Mouse (Mus musculus): Measurements from ENCODE around the gene Gprin1. TPM values are rescaled to one million over a fixed set of nuclear protein-coding genes. Genes with fewer than 3 reads are reported as not detected.
A peak's percentile ranks its signal among the peaks of the same experiment; 100 is the strongest.

Gprin1 gene
- polyA plus RNA-seq, 1 experiment from 2014 or later, result 8.2 TPM

- ATAC-seq (replicated peaks; ENCODE audit: low FRiP score) (no peak), DNase-seq (ENCODE audit: low spot score) (no peak)
- Histone ChIP-seq H3K9ac (ENCODE audit: low read length) (peak overlapping the region; percentile 49; the same call in 1 of the 2 replicates), H3K27ac (ENCODE audit: low read depth, low read length) (0 out of 2 replicates have a peak overlapping the region, but pooled peaks have one; percentile 84), H3K9me3 (ENCODE audit: control insufficient read depth, low read length) (no peaks in the 10 kb centered on the region), H3K4me2 (ENCODE audit: low read depth, low read length, severe bottlenecking) (peak overlapping the region; percentile 80), H3K4me3 (ENCODE audit: low read depth, low read length) (peak overlapping the region; percentile 41), H3K36me3 (ENCODE audit: control insufficient read depth, insufficient read depth, low read length) (no peaks in the 10 kb centered on the region), H3K4me1 (replicated peaks; ENCODE audit: control insufficient read depth, insufficient read depth, low read length) (peaks cover 11% of the 10 kb centered on the region), H3K27me3 (ENCODE audit: control insufficient read depth, insufficient read depth, low read length) (no peaks in the 10 kb centered on the region)
- 38% methylated on average over 10 of the region's 10 CpGs for WGBS
Observed at GRCm38 (mm10) chr13:54757093-54757830, 7.6 kb upstream of the Gprin1 start.

- Histone ChIP-seq H3K4me3 (ENCODE audit: low read depth, low read length) (no peak overlapping the region), H3K4me1 (replicated peaks; ENCODE audit: control insufficient read depth, insufficient read depth, low read length) (peaks cover 11% of the 10 kb centered on the region), H3K27ac (ENCODE audit: low read depth, low read length) (no peak overlapping the region), H3K4me2 (ENCODE audit: low read depth, low read length, severe bottlenecking) (no peak overlapping the region), H3K9ac (ENCODE audit: low read length) (no peak overlapping the region), H3K9me3 (ENCODE audit: control insufficient read depth, low read length) (no peaks in the 10 kb centered on the region), H3K36me3 (ENCODE audit: control insufficient read depth, insufficient read depth, low read length) (no peaks in the 10 kb centered on the region), H3K27me3 (ENCODE audit: control insufficient read depth, insufficient read depth, low read length) (peaks cover 4% of the 10 kb centered on the region)
- ATAC-seq (replicated peaks; ENCODE audit: low FRiP score) (no peak), DNase-seq (ENCODE audit: low spot score) (no peak)
- WGBS, result 86% methylated on average over 8 of the region's 8 CpGs
Observed at GRCm38 (mm10) chr13:54756156-54756712, 6.6 kb upstream of the Gprin1 start.

DNA sequence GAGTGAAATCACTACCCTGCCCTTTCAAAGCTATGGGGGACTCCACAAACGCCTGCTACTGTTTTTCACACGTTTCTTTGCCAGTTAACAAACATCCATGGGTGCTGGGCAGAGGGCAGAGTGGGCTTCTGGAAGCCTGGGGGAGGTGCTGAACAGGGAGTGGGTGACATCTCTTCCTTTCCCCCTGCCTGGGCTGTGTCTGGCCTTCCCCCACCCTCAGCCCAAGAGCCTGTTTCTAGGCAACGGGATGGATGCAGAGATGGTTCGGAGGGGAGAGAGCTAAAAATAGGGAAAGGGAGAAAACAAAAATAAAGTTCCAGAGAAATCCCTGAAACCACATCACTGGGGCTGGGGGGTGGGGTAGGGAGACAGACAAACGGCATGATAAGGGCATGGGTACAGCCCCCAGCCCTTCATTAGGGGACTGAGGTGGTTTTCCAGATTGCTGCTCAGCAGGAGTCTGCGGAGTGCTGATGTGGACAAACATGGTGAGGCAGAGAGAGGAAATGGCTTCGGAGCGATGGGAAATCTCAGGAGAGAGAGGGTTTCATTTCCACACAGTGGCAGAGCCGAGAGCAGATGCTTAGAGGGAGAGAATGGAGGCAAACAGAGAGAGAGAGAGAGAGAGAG, 5.6 kb upstream of the Gprin1 start:
- Histone ChIP-seq H3K4me1 (replicated peaks; ENCODE audit: control insufficient read depth, insufficient read depth, low read length) (peaks cover 11% of the 10 kb centered on the region), H3K4me2 (ENCODE audit: low read depth, low read length, severe bottlenecking) (peak overlapping the region; percentile 8; the same call in 1 of the 2 replicates), H3K27ac (ENCODE audit: low read depth, low read length) (no peak overlapping the region), H3K36me3 (ENCODE audit: control insufficient read depth, insufficient read depth, low read length) (no peaks in the 10 kb centered on the region), H3K27me3 (ENCODE audit: control insufficient read depth, insufficient read depth, low read length) (peaks cover 13% of the 10 kb centered on the region), H3K9ac (ENCODE audit: low read length) (no peak overlapping the region), H3K4me3 (ENCODE audit: low read depth, low read length) (no peak overlapping the region), H3K9me3 (ENCODE audit: control insufficient read depth, low read length) (no peaks in the 10 kb centered on the region)
- ATAC-seq (replicated peaks; ENCODE audit: low FRiP score) (no peak), DNase-seq (ENCODE audit: low spot score) (no peak)
- 27% methylated on average over 9 of the region's 9 CpGs for WGBS

DNA sequence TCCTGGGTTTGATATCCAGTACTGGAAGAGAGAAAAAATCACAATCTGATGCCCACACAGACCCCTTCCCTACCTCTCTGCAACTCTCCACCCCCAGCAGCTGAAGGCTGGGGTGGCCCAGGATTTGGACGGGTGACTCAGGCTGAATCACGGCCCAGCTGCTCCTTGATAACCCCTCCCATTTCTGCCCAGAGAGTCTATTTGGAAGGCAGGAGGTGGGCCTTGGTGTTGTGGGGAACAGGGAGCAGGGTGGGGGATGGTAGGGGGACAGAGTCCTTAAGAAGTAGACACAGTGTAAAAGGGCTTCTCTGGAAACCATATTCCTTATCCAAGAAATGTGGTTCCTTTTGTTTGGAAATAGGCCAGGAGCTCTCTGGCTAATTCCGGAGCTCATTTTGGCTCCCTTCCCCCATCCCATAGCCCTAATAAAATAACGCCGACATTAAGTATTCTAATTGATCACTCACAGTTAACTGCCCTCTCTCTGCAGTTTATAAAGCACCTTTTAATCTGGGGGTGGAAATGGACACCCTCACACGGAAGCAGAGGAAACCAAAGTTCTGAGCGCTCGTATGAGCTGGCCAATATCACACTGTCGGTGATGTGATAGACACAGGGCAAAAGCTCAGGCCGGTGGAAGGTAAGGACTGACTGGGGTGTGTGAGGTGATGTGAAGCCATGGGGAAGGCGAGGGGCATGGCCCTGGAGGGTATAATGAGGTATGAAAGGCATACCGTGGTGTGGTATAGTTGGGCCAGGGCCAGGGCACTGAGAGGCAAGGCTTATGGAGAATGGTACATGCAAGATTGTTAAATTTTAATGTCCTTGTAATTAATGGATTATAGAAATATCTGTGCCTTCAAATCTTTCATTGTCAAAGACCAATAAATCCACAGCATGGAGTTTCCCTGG, 4.8 kb upstream of the Gprin1 start:
- Histone ChIP-seq H3K27ac (ENCODE audit: low read depth, low read length) (no peak overlapping the region), H3K9ac (ENCODE audit: low read length) (no peak overlapping the region), H3K9me3 (ENCODE audit: control insufficient read depth, low read length) (no peaks in the 10 kb centered on the region), H3K4me1 (replicated peaks; ENCODE audit: control insufficient read depth, insufficient read depth, low read length) (peaks cover 4% of the 10 kb centered on the region), H3K36me3 (ENCODE audit: control insufficient read depth, insufficient read depth, low read length) (no peaks in the 10 kb centered on the region), H3K27me3 (ENCODE audit: control insufficient read depth, insufficient read depth, low read length) (peaks cover 16% of the 10 kb centered on the region), H3K4me3 (ENCODE audit: low read depth, low read length) (no peak overlapping the region), H3K4me2 (ENCODE audit: low read depth, low read length, severe bottlenecking) (no peak overlapping the region)
- WGBS, result 47% methylated on average over 12 of the region's 12 CpGs
- ATAC-seq (replicated peaks; ENCODE audit: low FRiP score), result no peak
- no peak for DNase-seq (ENCODE audit: low spot score)

- Histone ChIP-seq H3K4me3 (ENCODE audit: low read depth, low read length) (no peak overlapping the region), H3K9me3 (ENCODE audit: control insufficient read depth, low read length) (no peaks in the 10 kb centered on the region), H3K4me1 (replicated peaks; ENCODE audit: control insufficient read depth, insufficient read depth, low read length) (no peaks in the 10 kb centered on the region; the same call in 1 of the 2 replicates), H3K27ac (ENCODE audit: low read depth, low read length) (no peak overlapping the region), H3K4me2 (ENCODE audit: low read depth, low read length, severe bottlenecking) (no peak overlapping the region), H3K27me3 (ENCODE audit: control insufficient read depth, insufficient read depth, low read length) (peaks cover 16% of the 10 kb centered on the region), H3K9ac (ENCODE audit: low read length) (no peak overlapping the region), H3K36me3 (ENCODE audit: control insufficient read depth, insufficient read depth, low read length) (no peaks in the 10 kb centered on the region)
- ATAC-seq (replicated peaks; ENCODE audit: low FRiP score), result no peak
- 68% methylated on average over 6 of the region's 6 CpGs for WGBS
- DNase-seq (ENCODE audit: low spot score), result no peak
Observed at GRCm38 (mm10) chr13:54753733-54754132, 4.1 kb upstream of the Gprin1 start.

GRCm38 (mm10) chr13:54752656-54753055, 3.0 kb upstream of the Gprin1 start:
- no peaks in the 10 kb centered on the region for H3K9me3 ChIP-seq (ENCODE audit: control insufficient read depth, low read length)
- no peaks in the 10 kb centered on the region for H3K36me3 ChIP-seq (ENCODE audit: control insufficient read depth, insufficient read depth, low read length)
- no peak overlapping the region for H3K4me2 ChIP-seq (ENCODE audit: low read depth, low read length, severe bottlenecking)
- no peaks in the 10 kb centered on the region for H3K4me1 ChIP-seq (replicated peaks; ENCODE audit: control insufficient read depth, insufficient read depth, low read length)
- ATAC-seq (replicated peaks; ENCODE audit: low FRiP score), result no peak
- no peak for DNase-seq (ENCODE audit: low spot score)
- H3K27me3 ChIP-seq (ENCODE audit: control insufficient read depth, insufficient read depth, low read length), result peaks cover 16% of the 10 kb centered on the region
- no peak overlapping the region for H3K4me3 ChIP-seq (ENCODE audit: low read depth, low read length)
- H3K9ac ChIP-seq (ENCODE audit: low read length), result no peak overlapping the region
- H3K27ac ChIP-seq (ENCODE audit: low read depth, low read length), result no peak overlapping the region
- WGBS, result 75% methylated on average over 10 of the region's 10 CpGs

- Histone ChIP-seq H3K4me1 (replicated peaks; ENCODE audit: control insufficient read depth, insufficient read depth, low read length) (0 out of 2 replicates have a peak, but pooled peaks cover 2% of the 10 kb centered on the region), H3K9ac (ENCODE audit: low read length) (no peak overlapping the region), H3K4me2 (ENCODE audit: low read depth, low read length, severe bottlenecking) (no peak overlapping the region), H3K36me3 (ENCODE audit: control insufficient read depth, insufficient read depth, low read length) (no peaks in the 10 kb centered on the region), H3K4me3 (ENCODE audit: low read depth, low read length) (no peak overlapping the region), H3K27me3 (ENCODE audit: control insufficient read depth, insufficient read depth, low read length) (peaks cover 16% of the 10 kb centered on the region), H3K9me3 (ENCODE audit: control insufficient read depth, low read length) (no peaks in the 10 kb centered on the region), H3K27ac (ENCODE audit: low read depth, low read length) (no peak overlapping the region)
- ATAC-seq (replicated peaks; ENCODE audit: low FRiP score), result no peak
- DNase-seq (ENCODE audit: low spot score), result peak; percentile 74
- 2% methylated on average over 8 of the region's 8 CpGs for WGBS
Observed at GRCm38 (mm10) chr13:54750699-54751098, 1.0 kb upstream of the Gprin1 start.
